Mouse (Mus musculus) kidney, embryonic 16.5 days (tissue): ENCODE data around the gene Gnai1. TPM values are rescaled to one million over a fixed set of nuclear protein-coding genes. Genes with fewer than 3 reads are reported as not detected.
A peak's percentile ranks its signal among the peaks of the same experiment; 100 is the strongest.

Experiments used
- ATAC-seq: fragments of 200-750 bp; cut with Nextera tagmentation; 2 replicates; pipeline ENCODE4 v1.8.0; 2017; ENCODE audit warnings: moderate TSS enrichment; ENCODE audit not compliant: low FRiP score, low TSS enrichment
- H3K27ac ChIP-seq: fragments of 300-500 bp; sonication (generic); 2 replicates; pipeline ENCODE4 v1.5.1; 2014; ENCODE audit warnings: low read length
- H3K27me3 ChIP-seq: fragments of 300-500 bp; sonication (generic); 2 replicates; pipeline ENCODE4 v1.6.1; 2014; ENCODE audit warnings: low read length, control low read depth, mixed read lengths; ENCODE audit not compliant: insufficient read depth
- H3K36me3 ChIP-seq: fragments of 300-500 bp; sonication (generic); 2 replicates; pipeline ENCODE4 v1.6.1; 2014; ENCODE audit warnings: low read length, control low read depth, mixed read lengths; ENCODE audit not compliant: insufficient read depth
- H3K4me1 ChIP-seq: fragments of 300-500 bp; sonication (generic); 2 replicates; pipeline ENCODE4 v1.6.1; 2014; ENCODE audit warnings: low read length, control low read depth, mixed read lengths; ENCODE audit not compliant: insufficient read depth
- H3K4me2 ChIP-seq: fragments of 300-500 bp; sonication (generic); replicated peaks from 2 replicates; pipeline ENCODE4 v1.6.1; 2014; ENCODE audit warnings: low read depth, low read length
- H3K4me3 ChIP-seq: fragments of 300-500 bp; sonication (generic); 2 replicates; pipeline ENCODE4 v1.5.1; 2014; ENCODE audit warnings: mild to moderate bottlenecking, low read length
- H3K9ac ChIP-seq: fragments of 300-500 bp; sonication (generic); replicated peaks from 2 replicates; pipeline ENCODE4 v1.6.1; 2014; ENCODE audit warnings: low read length
- H3K9me3 ChIP-seq: fragments of 300-500 bp; sonication (generic); 2 replicates; pipeline ENCODE4 v1.6.1; 2016; ENCODE audit warnings: low read length, control low read depth
- WGBS: fragments of 180-500 bp; shearing (Covaris S2); extraction: QIAGEN DNeasy Blood & Tissue Kit; methylation state at CpG from one replicate; pipeline ENCODE4 v1.1.7; 2014; 5-methylcytosine and 5-hydroxymethylcytosine counted together
- polyA plus RNA-seq: library from polyadenylated mRNA; unstranded; fragments of >200 nt; fragmentation: Nextera tagmentation; extraction: Ambion mirVana; gene quantifications from 2 replicates; pipeline ENCODE4 v1.2.1, GENCODE M21; 2015

Gnai1 gene
- polyA plus RNA-seq, 1 experiment from 2014 or later: 48.2 TPM

DNA sequence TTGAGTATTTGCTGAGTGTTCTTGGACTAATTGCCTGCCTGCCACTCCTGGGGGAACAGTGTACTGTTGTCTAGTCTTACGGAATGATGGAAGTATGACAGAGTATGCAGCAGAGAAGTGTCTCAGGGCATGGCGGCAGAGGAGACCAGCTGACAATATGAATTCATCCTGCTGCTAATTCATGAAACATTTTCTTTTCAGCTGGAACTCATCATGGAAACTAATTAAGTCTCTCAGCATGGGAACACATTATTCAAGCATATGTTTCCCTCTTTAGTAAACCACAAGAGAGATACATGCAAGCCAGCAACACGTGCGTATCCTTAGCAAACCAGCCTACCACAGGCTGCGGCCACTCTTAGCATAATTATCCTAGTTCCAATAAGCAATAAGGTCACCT, 67.4 kb downstream of the Gnai1 start:
- no peak for ATAC-seq
- H3K27me3 ChIP-seq: no peaks in the 10 kb centered on the region
- no peaks in the 10 kb centered on the region for H3K4me1 ChIP-seq
- 92% methylated on average over 5 of the region's 5 CpGs for WGBS
- H3K27ac ChIP-seq: no peak overlapping the region
- 0 out of 2 replicates have a peak, but pooled peaks cover 5% of the 10 kb centered on the region for H3K36me3 ChIP-seq
- no peak overlapping the region for H3K4me3 ChIP-seq
- H3K9me3 ChIP-seq: no peaks in the 10 kb centered on the region
- H3K4me2 ChIP-seq: no peak overlapping the region
- no peak overlapping the region for H3K9ac ChIP-seq

DNA sequence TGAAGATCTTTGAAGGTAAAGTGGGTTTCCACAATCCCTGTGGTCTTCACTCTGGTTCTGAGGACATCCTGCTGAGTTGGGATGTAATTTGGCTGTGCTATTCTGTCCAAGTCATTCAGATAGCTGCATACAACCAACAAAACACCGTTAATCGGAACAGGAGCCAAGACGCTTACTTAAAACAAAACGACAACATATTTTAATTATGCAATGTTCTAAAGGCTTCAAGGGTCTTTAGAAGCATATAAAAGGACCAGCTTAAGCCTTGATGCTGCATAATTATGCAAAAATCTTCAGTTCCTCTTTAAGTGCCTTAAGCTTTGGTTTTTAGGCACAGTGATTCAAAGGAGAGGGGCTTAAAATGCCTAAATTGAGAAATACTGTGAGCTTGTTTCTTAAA, 70.6 kb downstream of the Gnai1 start:
- Histone ChIP-seq H3K4me1 (no peaks in the 10 kb centered on the region), H3K27me3 (no peaks in the 10 kb centered on the region), H3K36me3 (peaks cover 19% of the 10 kb centered on the region), H3K9ac (no peak overlapping the region), H3K9me3 (0 out of 2 replicates have a peak, but pooled peaks cover 5% of the 10 kb centered on the region), H3K4me3 (no peak overlapping the region), H3K4me2 (no peak overlapping the region), H3K27ac (no peak overlapping the region)
- no peak for ATAC-seq
- 82% methylated on average over 4 of the region's 4 CpGs for WGBS

DNA sequence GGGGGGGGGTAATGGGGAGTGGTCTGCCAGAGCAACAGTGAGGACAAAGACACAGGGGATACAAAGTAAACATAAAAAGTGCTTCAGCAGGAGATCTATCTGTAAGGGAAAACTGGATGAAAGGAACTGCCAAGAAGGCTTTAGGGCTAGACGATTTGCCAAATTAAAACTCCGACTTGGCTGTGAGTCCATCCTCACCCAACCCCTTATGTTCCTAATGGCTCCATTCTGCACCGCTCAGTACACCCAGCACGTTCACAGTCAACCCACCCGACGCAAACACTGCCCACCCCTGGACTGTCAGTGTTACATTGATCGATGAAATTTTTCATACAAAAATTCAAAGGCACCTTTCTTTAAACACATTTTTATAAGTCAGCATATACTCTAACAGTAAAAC, 71.5 kb downstream of the Gnai1 start:
- Histone ChIP-seq H3K27ac (no peak overlapping the region), H3K9ac (no peak overlapping the region), H3K4me1 (no peaks in the 10 kb centered on the region), H3K4me2 (no peak overlapping the region), H3K9me3 (0 out of 2 replicates have a peak, but pooled peaks cover 5% of the 10 kb centered on the region), H3K27me3 (no peaks in the 10 kb centered on the region), H3K4me3 (no peak overlapping the region), H3K36me3 (peaks cover 19% of the 10 kb centered on the region)
- WGBS: 87% methylated on average over 7 of the region's 7 CpGs
- ATAC-seq: no peak

DNA sequence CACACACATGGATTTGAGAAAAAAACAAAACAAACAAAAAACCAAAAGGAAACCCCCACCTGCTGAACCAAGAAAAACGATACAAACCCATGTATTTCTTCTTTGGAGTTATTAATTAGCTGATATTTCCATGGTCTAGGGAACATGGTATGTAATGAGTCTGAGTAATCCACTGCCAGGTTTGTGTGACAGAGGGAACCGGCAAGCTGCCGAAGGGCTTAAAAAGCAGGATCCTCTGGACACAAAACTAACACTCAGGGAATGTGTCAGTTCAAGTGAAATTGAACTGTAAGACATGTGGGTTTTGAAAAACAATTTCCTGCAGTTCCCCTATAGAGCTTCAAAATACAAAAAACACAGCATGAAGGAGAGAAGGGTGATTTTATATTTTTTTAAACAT, 72.1 kb downstream of the Gnai1 start:
- 71% methylated on average over 3 of the region's 3 CpGs for WGBS
- no peak overlapping the region for H3K27ac ChIP-seq
- no peak for ATAC-seq
- peaks cover 19% of the 10 kb centered on the region for H3K36me3 ChIP-seq
- H3K9ac ChIP-seq: no peak overlapping the region
- H3K4me3 ChIP-seq: no peak overlapping the region
- H3K4me2 ChIP-seq: no peak overlapping the region
- H3K27me3 ChIP-seq: no peaks in the 10 kb centered on the region
- H3K4me1 ChIP-seq: no peaks in the 10 kb centered on the region
- H3K9me3 ChIP-seq: 0 out of 2 replicates have a peak, but pooled peaks cover 5% of the 10 kb centered on the region

DNA sequence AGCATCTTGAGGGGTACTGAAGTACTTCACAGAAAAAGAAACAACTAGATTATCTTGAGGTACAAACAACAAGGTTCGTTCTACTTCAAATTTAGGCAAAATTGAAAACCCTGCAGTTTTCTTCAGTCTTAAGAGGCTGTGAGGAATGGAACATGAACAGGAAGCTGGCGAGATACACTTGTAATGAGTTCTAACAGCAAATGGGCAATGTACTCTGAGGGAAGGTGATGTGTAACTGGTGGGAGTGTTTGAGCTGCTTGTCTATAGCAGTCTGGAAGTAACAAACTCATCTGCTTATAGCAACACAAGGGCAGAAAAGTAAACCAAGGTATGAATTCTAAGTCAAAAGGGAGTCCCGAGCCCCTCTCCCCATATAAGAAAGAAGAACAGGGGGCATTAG, 78.1 kb downstream of the Gnai1 start:
- 86% methylated on average over 3 of the region's 3 CpGs for WGBS
- Histone ChIP-seq H3K9me3 (0 out of 2 replicates have a peak, but pooled peaks cover 5% of the 10 kb centered on the region), H3K36me3 (peaks cover 8% of the 10 kb centered on the region), H3K4me2 (no peak overlapping the region), H3K4me1 (no peaks in the 10 kb centered on the region), H3K4me3 (no peak overlapping the region), H3K27me3 (no peaks in the 10 kb centered on the region), H3K27ac (no peak overlapping the region), H3K9ac (no peak overlapping the region)
- ATAC-seq: no peak

DNA sequence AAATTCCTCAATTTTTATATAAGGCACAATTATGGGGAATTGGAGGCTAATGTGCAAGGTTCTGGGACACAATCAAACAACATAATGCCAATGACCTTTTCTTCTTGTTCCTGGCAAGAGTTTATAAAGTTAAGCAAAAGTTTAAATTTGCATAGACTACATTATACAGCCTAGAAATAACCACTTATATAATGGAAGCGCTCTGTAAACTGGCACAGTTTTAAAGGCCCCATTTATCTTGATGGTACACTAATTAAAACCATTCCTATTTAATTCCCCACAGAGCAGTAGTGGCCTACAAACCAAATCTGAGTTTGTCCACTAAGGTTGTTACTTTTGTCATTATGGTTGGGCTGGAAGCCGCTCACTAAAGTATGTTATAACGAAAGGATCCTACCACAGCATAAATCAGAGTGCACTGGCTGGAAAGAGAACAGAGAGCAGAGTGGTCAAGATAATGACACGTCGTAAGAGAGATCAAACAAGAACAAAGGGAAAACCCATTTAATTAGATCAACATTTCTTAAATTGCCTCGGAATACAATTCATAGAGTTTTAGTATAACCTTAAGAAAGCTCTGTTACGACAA, 85.7 kb downstream of the Gnai1 start:
- 84% methylated on average over 7 of the region's 7 CpGs for WGBS
- no peaks in the 10 kb centered on the region for H3K9me3 ChIP-seq
- no peaks in the 10 kb centered on the region for H3K4me1 ChIP-seq
- H3K36me3 ChIP-seq: peaks cover 5% of the 10 kb centered on the region; the same call in 1 of the 2 replicates
- no peaks in the 10 kb centered on the region for H3K27me3 ChIP-seq
- H3K4me2 ChIP-seq: no peak overlapping the region
- no peak overlapping the region for H3K27ac ChIP-seq
- ATAC-seq: no peak
- no peak overlapping the region for H3K9ac ChIP-seq
- H3K4me3 ChIP-seq: no peak overlapping the region

DNA sequence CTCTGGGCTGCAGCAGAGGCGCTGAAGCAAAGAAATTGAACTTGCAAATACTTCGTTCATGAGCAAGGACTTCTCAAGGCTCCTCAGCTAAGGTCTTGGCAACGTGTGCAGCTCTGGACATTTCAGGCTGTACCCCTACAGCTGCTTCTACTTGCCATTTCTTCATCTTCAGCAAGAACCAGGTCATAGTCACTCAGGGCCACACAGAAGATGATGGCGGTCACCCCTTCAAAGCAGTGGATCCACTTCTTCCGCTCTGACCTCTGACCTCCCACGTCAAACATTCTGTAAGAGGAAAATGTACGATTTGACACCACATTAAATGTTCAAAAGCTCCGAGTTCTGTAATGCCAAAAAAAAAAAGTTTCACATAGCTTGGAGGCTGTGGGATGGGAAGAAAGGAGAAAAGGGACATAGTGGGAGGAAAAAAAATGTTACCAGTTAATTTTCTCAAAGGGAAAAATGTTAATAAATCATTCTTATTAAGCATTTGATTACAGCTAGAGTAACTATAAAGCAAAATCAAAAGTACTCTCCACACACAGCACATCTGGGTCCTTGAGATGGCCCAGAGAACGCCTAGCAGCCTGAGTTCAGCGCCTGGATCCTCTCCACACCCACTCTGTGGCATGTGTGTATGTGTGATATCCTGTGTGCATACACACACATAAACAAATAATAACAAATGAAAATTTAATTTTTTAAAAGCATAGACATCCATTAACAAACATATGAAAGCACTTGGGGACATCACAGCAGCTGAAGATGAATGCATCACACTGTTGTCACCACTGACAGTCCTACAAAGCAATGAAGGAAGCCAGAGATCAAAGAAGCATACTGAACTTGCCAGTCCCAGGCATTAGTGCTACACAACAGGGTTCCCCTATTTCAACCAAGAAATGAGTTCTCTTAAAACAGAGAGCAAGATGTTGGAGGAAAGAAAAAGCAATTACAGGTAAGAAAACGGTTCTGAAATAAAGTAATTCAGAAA, 86.6 kb downstream of the Gnai1 start:
- no peaks in the 10 kb centered on the region for H3K9me3 ChIP-seq
- H3K4me2 ChIP-seq: no peak overlapping the region
- no peak overlapping the region for H3K27ac ChIP-seq
- H3K36me3 ChIP-seq: peaks cover 5% of the 10 kb centered on the region; the same call in 1 of the 2 replicates
- WGBS: 75% methylated on average over 11 of the region's 11 CpGs
- H3K27me3 ChIP-seq: no peaks in the 10 kb centered on the region
- H3K9ac ChIP-seq: no peak overlapping the region
- H3K4me3 ChIP-seq: no peak overlapping the region
- ATAC-seq: no peak
- no peaks in the 10 kb centered on the region for H3K4me1 ChIP-seq

DNA sequence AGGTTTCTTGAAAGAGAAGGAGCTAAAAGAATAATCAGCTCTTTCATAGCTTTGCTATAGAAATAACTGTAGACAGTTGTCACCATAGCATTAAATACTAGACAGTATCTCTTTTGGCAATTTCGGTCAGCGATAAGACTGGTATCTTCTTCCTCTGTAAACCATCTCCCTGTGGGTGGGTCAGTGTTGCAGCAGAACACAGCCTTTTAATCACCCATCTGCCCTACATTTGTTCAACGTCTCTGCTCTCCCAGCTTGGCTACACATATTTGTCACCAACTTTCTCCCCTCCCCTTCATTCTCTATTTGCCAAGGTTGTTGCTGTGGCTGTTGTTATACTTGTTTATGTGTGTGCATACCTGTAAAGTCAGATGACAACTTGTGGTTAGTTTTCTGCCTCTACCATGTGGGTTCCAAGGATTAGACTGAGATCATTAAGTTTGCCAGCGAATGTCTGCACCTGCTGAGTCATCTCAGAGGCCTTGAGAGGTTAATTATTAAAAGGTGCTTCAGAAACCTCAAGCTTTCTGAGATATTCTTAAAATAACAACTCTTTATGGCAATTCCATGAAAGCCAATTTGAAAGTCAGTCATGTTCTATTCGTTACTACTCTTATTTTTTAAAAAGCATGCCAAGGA, 109.7 kb downstream of the Gnai1 start:
- Histone ChIP-seq H3K4me3 (no peak overlapping the region), H3K27ac (no peak overlapping the region), H3K36me3 (no peaks in the 10 kb centered on the region), H3K4me2 (no peak overlapping the region), H3K27me3 (no peaks in the 10 kb centered on the region), H3K9me3 (no peaks in the 10 kb centered on the region), H3K4me1 (no peaks in the 10 kb centered on the region), H3K9ac (no peak overlapping the region)
- ATAC-seq: peak; percentile 39; the same call in 1 of the 2 replicates
- 70% methylated on average over 5 of the region's 5 CpGs for WGBS

DNA sequence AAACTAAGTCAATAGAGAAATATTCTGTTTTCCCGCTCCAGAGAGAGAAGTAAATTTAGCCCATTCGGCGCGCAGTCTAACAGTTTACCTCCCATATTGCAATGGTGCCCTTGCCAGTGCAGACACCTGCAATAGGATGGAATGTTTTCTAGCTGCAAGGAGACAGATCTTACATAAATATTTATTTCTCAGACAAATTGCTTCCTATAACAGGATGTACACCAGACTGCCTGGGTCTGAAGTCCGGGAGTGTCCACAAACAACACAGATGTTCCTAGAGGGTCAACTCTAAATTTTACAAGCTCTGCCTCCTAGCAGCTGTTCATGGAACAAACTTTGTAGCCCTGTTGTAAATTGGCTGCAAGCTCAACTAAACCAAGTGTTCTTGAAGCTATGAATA, 111.0 kb downstream of the Gnai1 start:
- 73% methylated on average over 5 of the region's 5 CpGs for WGBS
- Histone ChIP-seq H3K9me3 (no peaks in the 10 kb centered on the region), H3K4me3 (no peak overlapping the region), H3K9ac (no peak overlapping the region), H3K27ac (no peak overlapping the region), H3K4me2 (no peak overlapping the region), H3K36me3 (no peaks in the 10 kb centered on the region), H3K27me3 (no peaks in the 10 kb centered on the region), H3K4me1 (no peaks in the 10 kb centered on the region)
- ATAC-seq: no peak
